Mouse (Mus musculus) heart, adult 2 months (tissue): ENCODE measurements around the gene Slc3a1. TPM values are rescaled to one million over a fixed set of nuclear protein-coding genes. Genes with fewer than 3 reads are reported as not detected.

Experiments used
- DNase-seq, 2 experiments: peaks; one replicate each; pipeline ENCODE4 v3.0.0; 2021
- H3K27ac ChIP-seq: fragments of 200-600 bp; 2 replicates; pipeline ENCODE4 v1.8.1; 2022
- H3K27me3 ChIP-seq: fragments of 200-500 bp; 2 replicates; pipeline ENCODE4 v1.6.1; 2012; ENCODE audit warnings: mild to moderate bottlenecking, low read length, inconsistent platforms, mixed read lengths; ENCODE audit not compliant: control insufficient read depth, insufficient read depth
- H3K36me3 ChIP-seq: fragments of 200-500 bp; 2 replicates; pipeline ENCODE4 v1.6.1; 2012; ENCODE audit warnings: low read length, inconsistent platforms; ENCODE audit not compliant: control insufficient read depth, insufficient read depth
- H3K4me1 ChIP-seq: fragments of 200-500 bp; 2 replicates; pipeline ENCODE4 v1.6.1; 2011; ENCODE audit warnings: low read length; ENCODE audit not compliant: control insufficient read depth, insufficient read depth
- H3K4me3 ChIP-seq: fragments of 200-600 bp; 2 replicates; pipeline ENCODE4 v1.8.1; 2022
- H3K79me2 ChIP-seq: fragments of 200-500 bp; replicated peaks from 2 replicates; pipeline ENCODE4 v1.6.1; 2012; ENCODE audit warnings: mild to moderate bottlenecking, inconsistent platforms, low read length, moderate library complexity, mixed read lengths; ENCODE audit not compliant: control insufficient read depth, insufficient read depth
- H3K9ac ChIP-seq: fragments of 200-500 bp; 2 replicates; pipeline ENCODE4 v1.6.1; 2012; ENCODE audit warnings: low read depth, mild to moderate bottlenecking, control low read depth, inconsistent platforms, low read length, mixed read lengths
- CTCF ChIP-seq: fragments of 200-600 bp; IDR thresholded peaks from 2 replicates; pipeline ENCODE4 v1.8.1; 2022; ENCODE audit warnings: antibody characterized with exemption, mild to moderate bottlenecking, moderate library complexity
- EP300 ChIP-seq: fragments of 200-500 bp; IDR thresholded peaks from 2 replicates; pipeline ENCODE4 v1.6.1; 2011; ENCODE audit warnings: low read depth, low read length, control low read depth; ENCODE audit not compliant: insufficient read depth
- POLR2A ChIP-seq: fragments of 200-500 bp; IDR thresholded peaks from 2 replicates; pipeline ENCODE4 v1.6.1; 2011; ENCODE audit warnings: mild to moderate bottlenecking, low read depth, low read length, control low read depth; ENCODE audit not compliant: insufficient read depth
- WGBS: fragments of 180-500 bp; shearing (Covaris S2); methylation state at CpG from one replicate; pipeline ENCODE4 v1.1.7; 2018; 5-methylcytosine and 5-hydroxymethylcytosine counted together
- intact Hi-C: fragments of 180-260 bp; cut with DNase I; formaldehyde crosslinking; loops from one replicate; pipeline ENCODE4 v1.15.1; 2025
- polyA plus RNA-seq: library from polyadenylated mRNA; depleted of rRNA; stranded (reverse); fragments of >200 nt; gene quantifications from 2 replicates; pipeline ENCODE4 v1.2.3, GENCODE M21; 2012; rRNA removed
- total RNA-seq, 2 experiments: library from RNA; stranded (reverse); gene quantifications; 2 replicates each; pipeline ENCODE4 v1.2.3; 2021

Gene Slc3a1
- total and polyA plus RNA-seq, 3 experiments, result 0.16 to 0.23 (median 0.16) TPM

GRCm38 (mm10) chr17:85101751-85102150, 73.6 kb downstream of the Slc3a1 start:
- no peak for DNase-seq
- WGBS, result 78% methylated on average over 7 of the region's 7 CpGs
- Histone ChIP-seq H3K9ac (no peak overlapping the region), H3K79me2 (no peaks in the 10 kb centered on the region), H3K27me3 (no peaks in the 10 kb centered on the region), H3K36me3 (no peaks in the 10 kb centered on the region), H3K27ac (no peak overlapping the region), H3K4me1 (no peaks in the 10 kb centered on the region), H3K4me3 (no peak overlapping the region)
- intact Hi-C loops, result no loop called here
- TF ChIP-seq EP300 (no peak), CTCF (no peak), POLR2A (no peak)

GRCm38 (mm10) chr17:85103310-85103709, 75.1 kb downstream of the Slc3a1 start:
- Histone ChIP-seq H3K27me3 (no peaks in the 10 kb centered on the region), H3K9ac (no peak overlapping the region), H3K4me1 (no peaks in the 10 kb centered on the region), H3K36me3 (no peaks in the 10 kb centered on the region), H3K79me2 (no peaks in the 10 kb centered on the region), H3K4me3 (no peak overlapping the region), H3K27ac (no peak overlapping the region)
- no peak for DNase-seq
- no peak for TF ChIP-seq CTCF
- no peak for TF ChIP-seq POLR2A
- no peak for TF ChIP-seq EP300
- 54% methylated on average over 2 of the region's 2 CpGs for WGBS
- intact Hi-C loops, result no loop called here

- no peak for TF ChIP-seq CTCF
- TF ChIP-seq EP300, result no peak
- no peak for TF ChIP-seq POLR2A
- H3K4me3 ChIP-seq, result no peak overlapping the region
- no peaks in the 10 kb centered on the region for H3K79me2 ChIP-seq
- no peak overlapping the region for H3K27ac ChIP-seq
- intact Hi-C loops, result no loop called here
- WGBS, result 100% methylated on average over 1 of the region's 1 CpGs
- no peak for DNase-seq
- no peaks in the 10 kb centered on the region for H3K4me1 ChIP-seq
- H3K27me3 ChIP-seq, result no peaks in the 10 kb centered on the region
- H3K9ac ChIP-seq, result no peak overlapping the region
- no peaks in the 10 kb centered on the region for H3K36me3 ChIP-seq
Measured at GRCm38 (mm10) chr17:85110640-85111039, 82.5 kb downstream of the Slc3a1 start.

DNA sequence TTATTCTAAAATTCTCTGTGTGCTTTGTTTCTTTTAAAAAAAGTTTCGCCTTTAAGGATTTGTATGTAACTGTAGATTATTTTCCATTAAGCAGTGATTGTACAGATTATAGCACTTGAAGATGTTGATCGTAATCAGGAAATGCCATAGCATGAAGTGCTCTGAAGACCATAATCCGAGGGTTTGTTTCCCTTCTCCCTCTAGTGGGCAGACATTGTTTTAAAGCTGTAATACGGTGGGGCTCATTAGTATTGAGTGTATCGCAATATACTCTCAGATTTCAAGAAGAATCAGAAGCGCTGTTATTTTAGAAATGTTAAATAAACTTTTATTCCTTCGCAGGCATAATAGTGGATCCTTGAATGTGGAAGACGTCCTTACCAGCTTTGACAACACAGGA, 85.3 kb downstream of the Slc3a1 start:
- no peak overlapping the region for H3K9ac ChIP-seq
- peak; percentile 28 for TF ChIP-seq CTCF
- no peak for TF ChIP-seq EP300
- no peak for TF ChIP-seq POLR2A
- no peak overlapping the region for H3K4me3 ChIP-seq
- WGBS, result 83% methylated on average over 8 of the region's 8 CpGs
- H3K36me3 ChIP-seq, result no peaks in the 10 kb centered on the region
- H3K4me1 ChIP-seq, result no peaks in the 10 kb centered on the region
- intact Hi-C loops, result no loop called here
- H3K27me3 ChIP-seq, result no peaks in the 10 kb centered on the region
- no peak overlapping the region for H3K27ac ChIP-seq
- H3K79me2 ChIP-seq, result no peaks in the 10 kb centered on the region
- DNase-seq, result no peak

Other genes starting within 250 kb of the Slc3a1 start
- gene Lrpprc, start 237.6 kb upstream of the Slc3a1 start, total RNA-seq, result 100 to 1,000 TPM; 125 to 148 TPM
- gene Lrpprc, start 237.6 kb upstream of the Slc3a1 start, polyA plus RNA-seq, result 32.0 and 64.0 TPM in 2 replicates
- 100 to 1,000 TPM; 119 to 137 TPM for gene Ppm1b, start 71.6 kb upstream of the Slc3a1 start, total RNA-seq
- 39.0 and 84.7 TPM in 2 replicates for gene Ppm1b, start 71.6 kb upstream of the Slc3a1 start, polyA plus RNA-seq
- gene Prepl, start 61.9 kb downstream of the Slc3a1 start, total RNA-seq, result 100 to 1,000 TPM; 122 to 142 TPM
- gene Prepl, start 61.9 kb downstream of the Slc3a1 start, polyA plus RNA-seq, result 36.1 and 86.5 TPM in 2 replicates
- gene Camkmt, start 62.2 kb downstream of the Slc3a1 start, total RNA-seq, result 1 to 10 TPM; 3.5 to 4.2 TPM
- gene Camkmt, start 62.2 kb downstream of the Slc3a1 start, polyA plus RNA-seq, result 1.1 and 1.2 TPM in 2 replicates